Mouse (Mus musculus) G1E (cell line): Measurements from ENCODE around the gene Mtus2. TPM values are rescaled to one million over a fixed set of nuclear protein-coding genes. Genes with fewer than 3 reads are reported as not detected.

Experiments used
- ATAC-seq: 2 replicates; pipeline ENCODE4 v1.8.0; 2016; ENCODE audit warnings: mild to moderate bottlenecking; ENCODE audit not compliant: insufficient number of reproducible peaks, poor library complexity, low FRiP score, severe bottlenecking; ENCODE audit errors: extremely low read depth
- DNase-seq: peaks from one replicate; pipeline ENCODE4 v3.0.0; 2012; ENCODE audit warnings: low spot score
- H3K27me3 ChIP-seq: 2 replicates; pipeline ENCODE4 v1.6.1; 2012; ENCODE audit warnings: mild to moderate bottlenecking, low read length, inconsistent platforms; ENCODE audit not compliant: insufficient read depth
- H3K36me3 ChIP-seq: replicated peaks from 2 replicates; pipeline ENCODE3; 2012; ENCODE audit warnings: mild to moderate bottlenecking, inconsistent platforms
- H3K4me1 ChIP-seq: 2 replicates; pipeline ENCODE4 v1.6.1; 2012; ENCODE audit warnings: low read depth, low read length, inconsistent platforms, mixed read lengths; ENCODE audit not compliant: insufficient read depth
- H3K4me3 ChIP-seq: 2 replicates; pipeline ENCODE4 v1.5.1; 2012; ENCODE audit warnings: low read depth, mild to moderate bottlenecking, inconsistent platforms, low read length, moderate library complexity, mixed read lengths
- H3K9me3 ChIP-seq: replicated peaks from 2 replicates; pipeline ENCODE4 v1.6.1; 2012; ENCODE audit warnings: inconsistent platforms
- CTCF ChIP-seq: IDR thresholded peaks from 2 replicates; pipeline ENCODE4 v1.5.1; 2012; ENCODE audit warnings: low read depth, low read length, inconsistent platforms, mixed read lengths
- GATA1 ChIP-seq: IDR thresholded peaks from 2 replicates; pipeline ENCODE4 v1.6.1; 2012; ENCODE audit warnings: borderline replicate concordance, low read length, inconsistent platforms, mixed read lengths
- GATA2 ChIP-seq: IDR thresholded peaks from 2 replicates; pipeline ENCODE4 v1.6.1; 2012; ENCODE audit warnings: low read depth, low read length, inconsistent platforms, borderline replicate concordance
- POLR2AphosphoS5 ChIP-seq: IDR thresholded peaks from 2 replicates; pipeline ENCODE4 v1.6.1; 2012; ENCODE audit warnings: low read depth, low read length, inconsistent platforms; ENCODE audit not compliant: insufficient replicate concordance
- TAL1 ChIP-seq: conservative IDR thresholded peaks from 2 replicates; pipeline ENCODE4 v1.6.1; 2012; ENCODE audit warnings: low read depth, low read length, inconsistent platforms, mixed read lengths
- polyA plus RNA-seq: library from polyadenylated mRNA; stranded (reverse); fragments of >175 nt; gene quantifications from 2 replicates; pipeline ENCODE4 v1.2.3, GENCODE M21; 2012
- total RNA-seq, 2 experiments: library from RNA; stranded (forward) in 1 of 2; stranded (reverse) in 1 of 2; fragments of 200-1000 nt in 1 of 2; fragments of >200 nt in 1 of 2; fragmentation: Nextera tagmentation in 1 of 2; gene quantifications; 2 replicates each; pipeline ENCODE4 v1.2.3; 2014 to 2017

The Mtus2 gene
- total and polyA plus RNA-seq, 3 experiments: 1.1 TPM; not detected in 2

- ATAC-seq (no peak), DNase-seq (no peak)
- Histone ChIP-seq H3K36me3 (peaks cover 96% of the 10 kb centered on the region), H3K4me3 (no peak overlapping the region), H3K9me3 (no peaks in the 10 kb centered on the region), H3K4me1 (peaks cover 36% of the 10 kb centered on the region), H3K27me3 (no peaks in the 10 kb centered on the region)
- TF ChIP-seq GATA1: no peak
- TF ChIP-seq GATA2: no peak
Observed at GRCm38 (mm10) chr5:148359131-148359530, 402.0 kb downstream of the Mtus2 start.

- Histone ChIP-seq H3K9me3 (no peaks in the 10 kb centered on the region), H3K27me3 (no peaks in the 10 kb centered on the region), H3K4me3 (no peak overlapping the region), H3K36me3 (peaks cover 96% of the 10 kb centered on the region), H3K4me1 (peaks cover 44% of the 10 kb centered on the region)
- DNase-seq (peak; percentile 47), ATAC-seq (peak; percentile 86)
- no peak for TF ChIP-seq CTCF
- no peak for TF ChIP-seq GATA1
- no peak for TF ChIP-seq GATA2
- TF ChIP-seq POLR2AphosphoS5: no peak
- no peak for TF ChIP-seq TAL1
Observed at GRCm38 (mm10) chr5:148360922-148361758, 404.0 kb downstream of the Mtus2 start.

GRCm38 (mm10) chr5:148361759-148362010 is 404.6 kb downstream of the Mtus2 start:
- TF ChIP-seq GATA1: no peak
- no peak for TF ChIP-seq GATA2
- TF ChIP-seq POLR2AphosphoS5: no peak
- TF ChIP-seq TAL1: no peak
- no peak for TF ChIP-seq CTCF
- peaks cover 44% of the 10 kb centered on the region for H3K4me1 ChIP-seq
- H3K36me3 ChIP-seq: peaks cover 96% of the 10 kb centered on the region
- H3K27me3 ChIP-seq: no peaks in the 10 kb centered on the region
- no peak for ATAC-seq
- H3K4me3 ChIP-seq: no peak overlapping the region
- no peaks in the 10 kb centered on the region for H3K9me3 ChIP-seq
- DNase-seq: no peak

GRCm38 (mm10) chr5:148362296-148362695 is 405.2 kb downstream of the Mtus2 start:
- ATAC-seq: no peak
- DNase-seq: no peak
- TF ChIP-seq GATA1: no peak
- no peak for TF ChIP-seq GATA2
- TF ChIP-seq CTCF: no peak
- no peak for TF ChIP-seq POLR2AphosphoS5
- TF ChIP-seq TAL1: no peak
- H3K4me1 ChIP-seq: peaks cover 51% of the 10 kb centered on the region
- peaks cover 96% of the 10 kb centered on the region for H3K36me3 ChIP-seq
- H3K9me3 ChIP-seq: no peaks in the 10 kb centered on the region
- no peaks in the 10 kb centered on the region for H3K27me3 ChIP-seq
- no peak overlapping the region for H3K4me3 ChIP-seq

GRCm38 (mm10) chr5:148363441-148364113 is 406.5 kb downstream of the Mtus2 start:
- Histone ChIP-seq H3K9me3 (no peaks in the 10 kb centered on the region), H3K4me1 (peaks cover 55% of the 10 kb centered on the region), H3K4me3 (no peak overlapping the region), H3K27me3 (no peaks in the 10 kb centered on the region), H3K36me3 (peaks cover 93% of the 10 kb centered on the region)
- DNase-seq: no peak
- TF ChIP-seq POLR2AphosphoS5 (no peak), TAL1 (no peak), GATA2 (no peak), GATA1 (no peak), CTCF (no peak)
- ATAC-seq: no peak

Other genes starting within 250 kb of the Mtus2 start
- 0.15 TPM in 1 of 2 replicates, not detected in the other for gene Flt1, start 231.3 kb upstream of the Mtus2 start, total RNA-seq (2014; fragmentation: Nextera tagmentation)
- gene Flt1, start 231.3 kb upstream of the Mtus2 start, total RNA-seq (2017): 0.06 and 0.33 TPM in 2 replicates
- gene Flt1, start 231.3 kb upstream of the Mtus2 start, polyA plus RNA-seq: 0.03 and 0.04 TPM in 2 replicates
- 117 and 134 TPM in 2 replicates for gene Pomp, start 96.9 kb upstream of the Mtus2 start, total RNA-seq (2014; fragmentation: Nextera tagmentation)
- 224 and 245 TPM in 2 replicates for gene Pomp, start 96.9 kb upstream of the Mtus2 start, total RNA-seq (2017)
- gene Pomp, start 96.9 kb upstream of the Mtus2 start, polyA plus RNA-seq: 11.0 and 18.1 TPM in 2 replicates
- gene Slc46a3, start 62.5 kb upstream of the Mtus2 start, total RNA-seq (2014; fragmentation: Nextera tagmentation): 39.3 and 55.3 TPM in 2 replicates
- 18.1 and 28.3 TPM in 2 replicates for gene Slc46a3, start 62.5 kb upstream of the Mtus2 start, total RNA-seq (2017)
- 7.7 and 8.0 TPM in 2 replicates for gene Slc46a3, start 62.5 kb upstream of the Mtus2 start, polyA plus RNA-seq